Mouse (Mus musculus): ENCODE results near the gene Actn3.

- TF ChIP-seq CTCF (conservative IDR thresholded peaks at IDR 0.05; ENCODE audit: insufficient read depth, insufficient read length, low read depth, low read length) = no peak
- no peak for TF ChIP-seq POLR2A (IDR thresholded peaks at IDR 0.05; ENCODE audit: low read depth, low read length)
Observed at GRCm38 (mm10) chr19:4817182-4817835, 60.4 kb downstream of the Actn3 start.

Measured in kidney, adult 2 months (tissue).